Mouse (Mus musculus): ENCODE data around the gene Begain. TPM values are rescaled to one million over a fixed set of nuclear protein-coding genes. Genes with fewer than 3 reads are reported as not detected.

Begain gene
- polyA plus RNA-seq (2014; fragmentation: Nextera tagmentation; extraction: Ambion mirVana) = 8.9 and 10.6 TPM in 2 replicates

GRCm38 (mm10) chr12:109068167-109068653 is at the start of gene Begain:
Begain (minus strand) TSS chr12:109068217.
- Histone ChIP-seq H3K9ac (peak within 1 kb of the TSS; percentile 71), H3K36me3 (ENCODE audit: insufficient read depth) (no peaks in the 10 kb centered on the region), H3K9me3 (ENCODE audit: low read depth, low read length) (no peaks in the 10 kb centered on the region), H3K4me1 (ENCODE audit: insufficient read depth) (no peaks in the 10 kb centered on the region; the same call in 1 of the 2 replicates), H3K27me3 (ENCODE audit: insufficient read depth, low read length) (0 out of 2 replicates have a peak, but pooled peaks cover 4% of the 10 kb centered on the region), H3K27ac (ENCODE audit: low read depth) (peak within 1 kb of the TSS; percentile 18; the same call in 1 of the 2 replicates), H3K4me3 (ENCODE audit: low read depth, low read length) (peak within 1 kb of the TSS; percentile 53), H3K4me2 (peak within 1 kb of the TSS; percentile 92)
- ATAC-seq (ENCODE audit: insufficient read depth) = peak; percentile 58; the same call in 1 of the 2 replicates
- 3% methylated on average over 22 of the region's 48 CpGs for WGBS
- TF ChIP-seq CTCF (IDR thresholded peaks at IDR 0.05; ENCODE audit: low read depth) = no peak
- peak; percentile 40 for DNase-seq

DNA sequence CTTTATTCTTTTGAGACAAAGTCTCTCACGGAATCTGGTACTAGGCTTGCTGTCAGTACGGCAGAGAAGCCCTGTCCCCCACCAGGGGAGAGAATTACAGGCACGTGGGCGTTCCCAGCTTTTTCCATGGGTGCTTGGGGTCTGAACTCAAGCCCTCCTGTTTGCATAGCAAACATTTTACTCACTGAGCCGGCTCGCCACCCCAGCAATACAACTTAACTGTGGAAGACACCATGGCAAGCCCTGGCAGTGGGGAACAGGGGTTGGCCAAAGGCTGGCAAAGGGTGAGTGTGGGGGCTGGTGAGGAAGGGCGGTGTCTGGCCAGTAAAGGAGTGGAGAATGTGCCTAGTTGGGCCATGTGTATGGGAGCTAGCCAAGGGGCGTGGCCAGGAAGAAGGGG is 47.7 kb upstream of the Begain start:
- Histone ChIP-seq H3K9ac (no peak overlapping the region), H3K4me1 (ENCODE audit: insufficient read depth) (peaks cover 11% of the 10 kb centered on the region), H3K27me3 (ENCODE audit: insufficient read depth, low read length) (no peaks in the 10 kb centered on the region), H3K4me3 (ENCODE audit: low read depth, low read length) (no peak overlapping the region), H3K9me3 (ENCODE audit: low read depth, low read length) (no peaks in the 10 kb centered on the region), H3K36me3 (ENCODE audit: insufficient read depth) (no peaks in the 10 kb centered on the region), H3K27ac (ENCODE audit: low read depth) (no peak overlapping the region), H3K4me2 (peak overlapping the region; percentile 13; the same call in 1 of the 2 replicates)
- ATAC-seq (ENCODE audit: insufficient read depth) (no peak), DNase-seq (no peak)
- WGBS = 45% methylated on average over 8 of the region's 8 CpGs
- no peak for TF ChIP-seq CTCF (IDR thresholded peaks at IDR 0.05; ENCODE audit: low read depth)

DNA sequence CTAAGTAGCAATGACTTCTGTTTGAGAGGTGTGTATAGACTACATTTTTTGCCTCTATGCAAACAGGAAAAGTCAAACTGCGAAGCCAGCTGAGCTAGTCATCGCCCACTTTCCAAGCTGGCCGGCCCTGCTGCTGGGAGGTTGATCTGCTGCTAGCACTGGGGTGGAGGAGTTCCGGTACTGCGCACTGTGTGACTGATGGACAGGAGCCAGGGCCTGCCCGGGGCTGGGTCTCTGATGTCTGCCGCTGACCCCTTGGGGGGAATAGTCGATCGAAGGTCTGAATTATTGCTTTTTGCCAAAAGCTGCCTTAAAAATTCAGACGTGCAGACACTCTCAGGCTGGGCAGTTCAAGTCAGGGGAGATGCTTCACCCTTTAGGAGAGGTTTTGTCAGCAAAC is 47.1 kb upstream of the Begain start:
- Histone ChIP-seq H3K4me2 (peak overlapping the region; percentile 2; the same call in 1 of the 2 replicates), H3K36me3 (ENCODE audit: insufficient read depth) (no peaks in the 10 kb centered on the region), H3K27me3 (ENCODE audit: insufficient read depth, low read length) (no peaks in the 10 kb centered on the region), H3K27ac (ENCODE audit: low read depth) (no peak overlapping the region), H3K4me3 (ENCODE audit: low read depth, low read length) (no peak overlapping the region), H3K9me3 (ENCODE audit: low read depth, low read length) (no peaks in the 10 kb centered on the region), H3K9ac (no peak overlapping the region), H3K4me1 (ENCODE audit: insufficient read depth) (peaks cover 11% of the 10 kb centered on the region)
- no peak for ATAC-seq (ENCODE audit: insufficient read depth)
- TF ChIP-seq CTCF (IDR thresholded peaks at IDR 0.05; ENCODE audit: low read depth) = no peak
- peak; percentile 2 for DNase-seq
- 45% methylated on average over 10 of the region's 10 CpGs for WGBS

DNA sequence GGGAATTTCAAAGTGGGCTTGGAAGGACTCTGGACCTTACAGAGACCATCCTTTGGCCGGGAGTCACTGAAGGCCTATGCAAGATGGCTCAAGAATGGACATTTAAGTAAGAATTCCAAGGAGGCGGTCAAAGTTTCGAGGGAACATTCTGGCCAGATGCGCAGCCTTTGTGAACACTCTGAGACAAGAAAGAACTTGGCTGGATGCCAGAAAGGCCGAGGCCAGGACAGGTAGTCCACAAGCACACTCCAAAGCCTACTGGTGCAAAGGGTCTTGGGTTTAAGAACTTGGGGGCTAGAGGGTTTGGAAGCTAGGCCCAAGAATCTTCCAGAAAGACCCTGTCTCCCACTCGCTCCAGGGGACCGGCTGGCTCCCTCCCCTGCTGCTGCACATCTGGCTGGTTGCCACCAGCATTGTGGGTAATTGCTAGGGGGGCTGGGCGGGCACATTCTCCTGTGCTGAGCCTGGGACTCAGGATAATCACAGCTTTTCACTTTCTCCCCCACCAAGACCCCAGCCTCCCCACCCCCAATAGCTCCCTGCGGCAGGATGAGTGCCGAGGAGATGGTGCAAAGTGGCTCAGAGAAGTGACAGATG is 45.1 kb upstream of the Begain start:
- ATAC-seq (ENCODE audit: insufficient read depth) = peak; percentile 79
- H3K4me1 ChIP-seq (ENCODE audit: insufficient read depth) = peaks cover 11% of the 10 kb centered on the region
- DNase-seq = peak; percentile 73
- H3K27ac ChIP-seq (ENCODE audit: low read depth) = 0 out of 2 replicates have a peak overlapping the region, but pooled peaks have one; percentile 33
- no peaks in the 10 kb centered on the region for H3K9me3 ChIP-seq (ENCODE audit: low read depth, low read length)
- no peaks in the 10 kb centered on the region for H3K36me3 ChIP-seq (ENCODE audit: insufficient read depth)
- H3K4me3 ChIP-seq (ENCODE audit: low read depth, low read length) = no peak overlapping the region
- no peak overlapping the region for H3K4me2 ChIP-seq
- H3K27me3 ChIP-seq (ENCODE audit: insufficient read depth, low read length) = no peaks in the 10 kb centered on the region
- no peak overlapping the region for H3K9ac ChIP-seq
- WGBS = 31% methylated on average over 10 of the region's 10 CpGs
- no peak for TF ChIP-seq CTCF (IDR thresholded peaks at IDR 0.05; ENCODE audit: low read depth)

DNA sequence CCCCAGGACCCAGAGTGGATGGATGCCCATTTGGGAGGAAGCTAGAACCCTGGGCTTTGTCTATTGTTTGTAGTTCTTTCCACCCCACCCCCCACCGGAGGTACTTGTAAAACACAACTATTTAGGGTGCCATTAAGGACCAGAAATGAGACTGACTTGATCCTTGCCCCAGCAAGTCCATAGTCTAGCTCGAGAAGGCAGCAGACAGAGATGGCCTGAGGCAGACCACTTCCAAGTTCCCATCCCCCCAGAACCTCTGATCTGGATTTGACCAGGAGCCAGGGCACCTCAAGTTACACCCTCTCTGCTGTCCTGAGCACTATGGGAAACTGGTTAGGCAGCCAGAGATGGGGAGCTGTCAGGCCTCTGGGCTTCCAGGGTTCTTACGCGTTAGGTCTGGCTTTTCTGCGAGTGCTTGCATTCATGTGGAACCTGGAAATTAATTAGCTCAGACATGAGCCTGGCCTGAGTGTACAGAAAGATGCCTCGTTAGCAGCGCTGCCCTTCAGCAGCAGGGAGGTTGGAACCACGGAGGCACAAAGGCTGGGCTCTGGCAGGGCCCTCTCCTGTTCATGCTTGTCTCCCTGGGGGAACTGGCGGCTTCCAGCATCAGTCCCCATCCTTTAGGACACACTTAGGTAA is 44.5 kb upstream of the Begain start:
- no peak overlapping the region for H3K9ac ChIP-seq
- H3K27ac ChIP-seq (ENCODE audit: low read depth) = peak overlapping the region; percentile 33; the same call in 1 of the 2 replicates
- no peaks in the 10 kb centered on the region for H3K36me3 ChIP-seq (ENCODE audit: insufficient read depth)
- TF ChIP-seq CTCF (IDR thresholded peaks at IDR 0.05; ENCODE audit: low read depth) = no peak
- H3K27me3 ChIP-seq (ENCODE audit: insufficient read depth, low read length) = no peaks in the 10 kb centered on the region
- no peak overlapping the region for H3K4me3 ChIP-seq (ENCODE audit: low read depth, low read length)
- 50% methylated on average over 9 of the region's 9 CpGs for WGBS
- DNase-seq (peak; percentile 48), ATAC-seq (ENCODE audit: insufficient read depth) (peak; percentile 45; the same call in 1 of the 2 replicates)
- H3K4me1 ChIP-seq (ENCODE audit: insufficient read depth) = peaks cover 11% of the 10 kb centered on the region
- H3K9me3 ChIP-seq (ENCODE audit: low read depth, low read length) = no peaks in the 10 kb centered on the region
- no peak overlapping the region for H3K4me2 ChIP-seq

DNA sequence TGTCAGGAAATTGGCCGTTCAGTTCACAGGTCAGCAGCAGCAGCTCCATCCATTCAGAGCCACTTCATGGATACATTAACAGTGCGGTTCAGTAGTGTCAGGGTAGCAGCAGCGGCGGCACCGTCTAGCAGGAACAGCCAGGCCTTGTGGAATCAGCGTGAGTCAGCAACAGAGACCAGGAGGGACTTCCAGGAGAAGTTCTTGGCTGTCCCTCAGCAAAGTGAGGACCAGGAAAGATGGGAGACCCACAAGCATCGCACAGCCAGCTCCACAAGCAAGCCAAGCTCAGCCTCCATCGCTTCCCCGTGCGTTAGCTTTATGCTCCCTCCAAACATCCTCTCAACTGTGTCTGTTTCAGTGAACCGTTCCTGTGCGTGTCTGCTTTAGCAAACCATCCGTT is 40.9 kb upstream of the Begain start:
- no peak for ATAC-seq (ENCODE audit: insufficient read depth)
- H3K9ac ChIP-seq = no peak overlapping the region
- H3K27me3 ChIP-seq (ENCODE audit: insufficient read depth, low read length) = no peaks in the 10 kb centered on the region
- H3K4me3 ChIP-seq (ENCODE audit: low read depth, low read length) = no peak overlapping the region
- H3K27ac ChIP-seq (ENCODE audit: low read depth) = no peak overlapping the region
- H3K4me2 ChIP-seq = no peak overlapping the region
- WGBS = 73% methylated on average over 13 of the region's 13 CpGs
- H3K36me3 ChIP-seq (ENCODE audit: insufficient read depth) = no peaks in the 10 kb centered on the region
- H3K9me3 ChIP-seq (ENCODE audit: low read depth, low read length) = no peaks in the 10 kb centered on the region
- no peak for TF ChIP-seq CTCF (IDR thresholded peaks at IDR 0.05; ENCODE audit: low read depth)
- H3K4me1 ChIP-seq (ENCODE audit: insufficient read depth) = peaks cover 11% of the 10 kb centered on the region
- DNase-seq = no peak

GRCm38 (mm10) chr12:109100381-109100780 is 32.4 kb upstream of the Begain start:
- no peaks in the 10 kb centered on the region for H3K27me3 ChIP-seq (ENCODE audit: insufficient read depth, low read length)
- ATAC-seq (ENCODE audit: insufficient read depth) (no peak), DNase-seq (no peak)
- no peak for TF ChIP-seq CTCF (IDR thresholded peaks at IDR 0.05; ENCODE audit: low read depth)
- 84% methylated on average over 7 of the region's 7 CpGs for WGBS
- H3K9me3 ChIP-seq (ENCODE audit: low read depth, low read length) = no peaks in the 10 kb centered on the region
- no peak overlapping the region for H3K4me2 ChIP-seq
- H3K9ac ChIP-seq = no peak overlapping the region
- no peak overlapping the region for H3K27ac ChIP-seq (ENCODE audit: low read depth)
- H3K36me3 ChIP-seq (ENCODE audit: insufficient read depth) = no peaks in the 10 kb centered on the region
- H3K4me1 ChIP-seq (ENCODE audit: insufficient read depth) = no peaks in the 10 kb centered on the region
- no peak overlapping the region for H3K4me3 ChIP-seq (ENCODE audit: low read depth, low read length)

Measured in lung, embryonic 14.5 days (tissue).